Mouse (Mus musculus): ENCODE data around the gene Armc2. TPM values are rescaled to one million over a fixed set of nuclear protein-coding genes. Genes with fewer than 3 reads are reported as not detected.

The Armc2 gene
- polyA plus RNA-seq, 1 experiment from 2014 or later, result 1.9 TPM

GRCm38 (mm10) chr10:41867956-41868355 is 150.3 kb downstream of the Armc2 start:
- H3K9ac ChIP-seq (replicated peaks; ENCODE audit: low read depth, low read length), result no peak overlapping the region
- H3K9me3 ChIP-seq (ENCODE audit: control insufficient read depth, low read depth, low read length), result no peaks in the 10 kb centered on the region
- H3K4me2 ChIP-seq (replicated peaks; ENCODE audit: low read depth, low read length), result no peak overlapping the region
- H3K4me3 ChIP-seq (ENCODE audit: low read depth, low read length), result no peak overlapping the region
- ATAC-seq (ENCODE audit: insufficient number of reproducible peaks, insufficient read depth, low FRiP score, low read depth), result no peak
- WGBS, result 76% methylated on average over 5 of the region's 5 CpGs
- H3K27me3 ChIP-seq (ENCODE audit: control insufficient read depth, insufficient read depth, low read length), result no peaks in the 10 kb centered on the region
- 0 out of 2 replicates have a peak, but pooled peaks cover 4% of the 10 kb centered on the region for H3K4me1 ChIP-seq (ENCODE audit: control insufficient read depth, insufficient read depth, low read length)
- no peaks in the 10 kb centered on the region for H3K36me3 ChIP-seq (ENCODE audit: control insufficient read depth, insufficient read depth, low read length)
- no peak overlapping the region for H3K27ac ChIP-seq (ENCODE audit: low read length)

GRCm38 (mm10) chr10:41866838-41867154 is 151.4 kb downstream of the Armc2 start:
- Histone ChIP-seq H3K9ac (replicated peaks; ENCODE audit: low read depth, low read length) (no peak overlapping the region), H3K4me2 (replicated peaks; ENCODE audit: low read depth, low read length) (no peak overlapping the region), H3K9me3 (ENCODE audit: control insufficient read depth, low read depth, low read length) (no peaks in the 10 kb centered on the region), H3K36me3 (ENCODE audit: control insufficient read depth, insufficient read depth, low read length) (no peaks in the 10 kb centered on the region), H3K4me3 (ENCODE audit: low read depth, low read length) (no peak overlapping the region), H3K27ac (ENCODE audit: low read length) (no peak overlapping the region), H3K4me1 (ENCODE audit: control insufficient read depth, insufficient read depth, low read length) (0 out of 2 replicates have a peak, but pooled peaks cover 4% of the 10 kb centered on the region), H3K27me3 (ENCODE audit: control insufficient read depth, insufficient read depth, low read length) (no peaks in the 10 kb centered on the region)
- ATAC-seq (ENCODE audit: insufficient number of reproducible peaks, insufficient read depth, low FRiP score, low read depth), result no peak

DNA sequence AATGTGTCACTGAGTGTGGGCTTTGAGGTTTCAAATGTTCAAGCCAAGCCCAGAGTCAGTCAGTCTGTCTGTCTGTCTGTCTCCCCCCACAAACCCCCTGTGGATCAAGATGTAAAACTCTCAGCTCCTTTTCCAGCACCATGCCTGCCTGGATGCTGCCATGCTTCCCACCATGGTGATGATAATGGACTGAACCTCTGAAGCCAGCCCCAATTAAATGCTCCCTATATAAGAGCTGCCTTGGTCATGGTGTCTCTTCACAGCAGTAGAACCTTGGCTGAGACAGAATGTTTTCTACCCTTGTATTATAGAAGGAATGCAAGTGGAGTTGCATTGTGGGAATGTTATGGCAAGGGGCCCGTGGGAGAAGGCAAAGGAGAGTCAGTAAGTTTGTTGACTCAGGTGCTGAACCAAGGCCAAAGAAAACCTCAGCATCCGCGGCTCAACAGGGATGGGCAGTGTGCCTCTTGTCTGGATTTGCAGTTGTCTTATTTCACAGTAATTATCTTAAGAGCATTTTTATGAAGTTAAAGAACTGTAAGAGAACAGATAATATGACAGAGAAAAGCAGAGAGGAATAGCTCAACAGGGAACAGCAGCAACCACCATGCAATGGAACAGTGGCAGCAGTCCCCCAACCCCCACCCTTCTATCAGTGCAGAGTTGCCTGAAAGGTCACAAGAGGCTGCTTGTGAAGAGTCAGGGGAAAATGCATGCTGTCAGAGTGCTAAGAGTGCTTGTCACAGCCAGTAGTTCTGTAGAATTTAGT is 152.0 kb downstream of the Armc2 start:
- no peak overlapping the region for H3K4me3 ChIP-seq (ENCODE audit: low read depth, low read length)
- H3K27ac ChIP-seq (ENCODE audit: low read length), result no peak overlapping the region
- no peak overlapping the region for H3K9ac ChIP-seq (replicated peaks; ENCODE audit: low read depth, low read length)
- no peaks in the 10 kb centered on the region for H3K9me3 ChIP-seq (ENCODE audit: control insufficient read depth, low read depth, low read length)
- H3K27me3 ChIP-seq (ENCODE audit: control insufficient read depth, insufficient read depth, low read length), result no peaks in the 10 kb centered on the region
- 31% methylated on average over 3 of the region's 3 CpGs for WGBS
- 0 out of 2 replicates have a peak, but pooled peaks cover 4% of the 10 kb centered on the region for H3K4me1 ChIP-seq (ENCODE audit: control insufficient read depth, insufficient read depth, low read length)
- H3K4me2 ChIP-seq (replicated peaks; ENCODE audit: low read depth, low read length), result no peak overlapping the region
- ATAC-seq (ENCODE audit: insufficient number of reproducible peaks, insufficient read depth, low FRiP score, low read depth), result no peak
- H3K36me3 ChIP-seq (ENCODE audit: control insufficient read depth, insufficient read depth, low read length), result no peaks in the 10 kb centered on the region

Other genes with a start within 250 kb of the Armc2 start
- gene Cep57l1, start 208.6 kb downstream of the Armc2 start, polyA plus RNA-seq (2014; fragmentation: Nextera tagmentation; extraction: Ambion mirVana), result 22.1 and 22.8 TPM in 2 replicates
- gene Sesn1, start 208.5 kb downstream of the Armc2 start, polyA plus RNA-seq (2014; fragmentation: Nextera tagmentation; extraction: Ambion mirVana), result 33.8 and 36.7 TPM in 2 replicates